Mouse (Mus musculus) CH12.LX (cell line): ENCODE data around the gene Hist1h4h. TPM values are rescaled to one million over a fixed set of nuclear protein-coding genes. Genes with fewer than 3 reads are reported as not detected.

Source experiments
- DNase-seq: peaks from one replicate; pipeline ENCODE4 v3.0.0-alpha.2; 2013; ENCODE audit errors: extremely low read depth
- H3K27ac ChIP-seq: 2 replicates; pipeline ENCODE4 v1.5.1; 2012; ENCODE audit warnings: low read depth, mild to moderate bottlenecking, control low read depth, moderate library complexity; ENCODE audit not compliant: insufficient read depth
- H3K27me3 ChIP-seq: replicated peaks from 2 replicates; pipeline ENCODE3; 2012; ENCODE audit warnings: inconsistent platforms
- H3K36me3 ChIP-seq, 2 experiments: replicated peaks in 1 of 2; 2 replicates each; pipeline versions ENCODE3 to v1.6.1; 2012; ENCODE audit warnings: inconsistent platforms in 1 of 2, low read length in 1 of 2, mild to moderate bottlenecking in 1 of 2, mixed read lengths in 1 of 2, moderate library complexity in 1 of 2; ENCODE audit not compliant: control insufficient read depth in 1 of 2, insufficient read depth in 1 of 2
- H3K4me1 ChIP-seq, 2 experiments: 2 replicates each; pipeline ENCODE4 v1.6.1; 2012; ENCODE audit warnings: inconsistent platforms in 1 of 2, moderate library complexity in 1 of 2; ENCODE audit not compliant: insufficient read depth in 2 of 2, control insufficient read depth in 1 of 2
- H3K4me2 ChIP-seq: 2 replicates; pipeline ENCODE4 v1.6.1; 2012; ENCODE audit warnings: low read depth, mild to moderate bottlenecking, control low read depth; ENCODE audit not compliant: poor library complexity, insufficient read depth, severe bottlenecking
- H3K4me3 ChIP-seq, 3 experiments: fragments of 150-350 bp in 1 of 3; sonication (generic) in 1 of 3; replicated peaks in 1 of 3; 2 replicates each; pipeline versions ENCODE3 to v1.5.1; 2011 to 2012; ENCODE audit warnings: low read depth in 2 of 3, low read length in 2 of 3, mild to moderate bottlenecking in 2 of 3, moderate library complexity in 2 of 3, control low read depth in 1 of 3, improper control_type of control experiment in 1 of 3, inconsistent platforms in 1 of 3, mixed read lengths in 1 of 3; ENCODE audit not compliant: poor library complexity in 1 of 3
- H3K79me2 ChIP-seq: replicated peaks from 2 replicates; pipeline ENCODE4 v1.6.1; 2012; ENCODE audit warnings: mild to moderate bottlenecking, moderate library complexity; ENCODE audit not compliant: control insufficient read depth, poor library complexity, insufficient read depth, severe bottlenecking; ENCODE audit errors: extremely low read depth
- H3K9ac ChIP-seq: 2 replicates; pipeline ENCODE4 v1.6.1; 2012; ENCODE audit warnings: low read depth, mild to moderate bottlenecking, control low read depth, moderate library complexity; ENCODE audit not compliant: insufficient read depth
- H3K9me3 ChIP-seq: replicated peaks from 2 replicates; pipeline ENCODE3; 2012; ENCODE audit warnings: low read length, inconsistent platforms, mixed read lengths
- CHD1 ChIP-seq: IDR thresholded peaks from 2 replicates; pipeline ENCODE4 v1.6.1; 2012; ENCODE audit warnings: low read depth, low read length, improper control_type of control experiment, inconsistent platforms
- CHD2 ChIP-seq: IDR thresholded peaks from 2 replicates; pipeline ENCODE4 v1.6.1; 2011; ENCODE audit warnings: low read length, improper control_type of control experiment
- CTCF ChIP-seq, 2 experiments: IDR thresholded peaks in 1 of 2; conservative IDR thresholded peaks in 1 of 2; 2 replicates each; pipeline ENCODE4 v1.5.1; 2011 to 2012; ENCODE audit warnings: low read depth in 2 of 2, low read length in 2 of 2, improper control_type of control experiment in 1 of 2, inconsistent platforms in 1 of 2, mild to moderate bottlenecking in 1 of 2, moderate library complexity in 1 of 2
- E2F4 ChIP-seq: IDR thresholded peaks from 2 replicates; pipeline ENCODE4 v1.6.1; 2011; ENCODE audit warnings: low read depth, low read length, improper control_type of control experiment; ENCODE audit not compliant: insufficient replicate concordance
- ELF1 ChIP-seq: IDR thresholded peaks from 2 replicates; pipeline ENCODE4 v1.6.1; 2014; ENCODE audit warnings: low read depth, mild to moderate bottlenecking, inconsistent platforms, low read length, improper control_type of control experiment
- EP300 ChIP-seq: IDR thresholded peaks from 2 replicates; pipeline ENCODE4 v1.6.1; 2011; ENCODE audit warnings: low read length, improper control_type of control experiment
- ETS1 ChIP-seq: conservative IDR thresholded peaks from 2 replicates; pipeline ENCODE4 v1.6.1; 2012; ENCODE audit warnings: low read depth, mild to moderate bottlenecking, inconsistent platforms, low read length, improper control_type of control experiment, moderate library complexity
- IRF4 ChIP-seq: IDR thresholded peaks from 2 replicates; pipeline ENCODE4 v1.6.1; 2014; ENCODE audit warnings: low read depth, mild to moderate bottlenecking, inconsistent platforms, low read length, improper control_type of control experiment
- JUND ChIP-seq: conservative IDR thresholded peaks from 2 replicates; pipeline ENCODE4 v1.6.1; 2011; ENCODE audit warnings: low read depth, low read length, improper control_type of control experiment
- KAT2A ChIP-seq: IDR thresholded peaks from 2 replicates; pipeline ENCODE4 v1.6.1; 2012; ENCODE audit warnings: low read length, improper control_type of control experiment, inconsistent platforms; ENCODE audit not compliant: insufficient replicate concordance
- MAFK ChIP-seq: IDR thresholded peaks from 2 replicates; pipeline ENCODE4 v1.6.1; 2011; ENCODE audit warnings: low read length, improper control_type of control experiment; ENCODE audit not compliant: insufficient replicate concordance
- MEF2A ChIP-seq: IDR thresholded peaks from 2 replicates; pipeline ENCODE4 v1.6.1; 2014; ENCODE audit warnings: low read depth, mild to moderate bottlenecking, inconsistent platforms, low read length, improper control_type of control experiment, borderline replicate concordance
- MXI1 ChIP-seq: IDR thresholded peaks from 2 replicates; pipeline ENCODE4 v1.6.1; 2011; ENCODE audit warnings: mild to moderate bottlenecking, low read depth, low read length, improper control_type of control experiment
- MYC ChIP-seq: IDR thresholded peaks from 2 replicates; pipeline ENCODE4 v1.6.1; 2011; ENCODE audit warnings: low read depth, mild to moderate bottlenecking, improper control_type of control experiment, low read length
- NRF1 ChIP-seq: IDR thresholded peaks from 2 replicates; pipeline ENCODE4 v1.6.1; 2014; ENCODE audit warnings: low read depth, mild to moderate bottlenecking, inconsistent platforms, low read length, improper control_type of control experiment, moderate library complexity
- PAX5 ChIP-seq: IDR thresholded peaks from 2 replicates; pipeline ENCODE4 v1.6.1; 2012; ENCODE audit warnings: low read length, inconsistent platforms, mixed read lengths
- POLR2A ChIP-seq: IDR thresholded peaks from 2 replicates; pipeline ENCODE4 v1.6.1; 2011; ENCODE audit warnings: low read depth, mild to moderate bottlenecking, improper control_type of control experiment, low read length
- RCOR1 ChIP-seq: conservative IDR thresholded peaks from 2 replicates; pipeline ENCODE4 v1.6.1; 2012; ENCODE audit warnings: low read depth, mild to moderate bottlenecking, inconsistent platforms, low read length, improper control_type of control experiment
- TBP ChIP-seq: conservative IDR thresholded peaks from 2 replicates; pipeline ENCODE4 v1.6.1; 2011; ENCODE audit warnings: low read depth, low read length, improper control_type of control experiment
- TCF12 ChIP-seq: IDR thresholded peaks from 2 replicates; pipeline ENCODE4 v1.6.1; 2014; ENCODE audit warnings: low read depth, mild to moderate bottlenecking, inconsistent platforms, low read length, improper control_type of control experiment
- USF1 ChIP-seq: IDR thresholded peaks from 2 replicates; pipeline ENCODE4 v1.6.1; 2014; ENCODE audit warnings: low read depth, mild to moderate bottlenecking, inconsistent platforms, low read length, improper control_type of control experiment
- ZC3H11A ChIP-seq: IDR thresholded peaks from 2 replicates; pipeline ENCODE4 v1.6.1; 2012; ENCODE audit warnings: low read depth, mild to moderate bottlenecking, inconsistent platforms, low read length, improper control_type of control experiment
- ZMIZ1 ChIP-seq: IDR thresholded peaks from 2 replicates; pipeline ENCODE4 v1.6.1; 2012; ENCODE audit warnings: low read depth, mild to moderate bottlenecking, inconsistent platforms, low read length, improper control_type of control experiment
- ZNF384 ChIP-seq: IDR thresholded peaks from 2 replicates; pipeline ENCODE4 v1.6.1; 2012; ENCODE audit warnings: low read depth, low read length, improper control_type of control experiment, inconsistent platforms
- dilution Hi-C: fragments of 300-500 bp; cut with MboI; formaldehyde crosslinking; loops from 2 replicates; pipeline ENCODE4 v1.14.3; 2020; ENCODE audit warnings: low sequenced_read_pairs; ENCODE audit not compliant: extremely low pct_unique_long_range_greater_than_20kb, extremely low pct_ligation_motif_present
- in situ Hi-C: fragments of 300-500 bp; cut with MboI; formaldehyde crosslinking; loops from 3 replicates; pipeline ENCODE4 v1.14.3; 2019; ENCODE audit warnings: low sequenced_read_pairs, low pct_ligation_motif_present, low pct_unique_long_range_greater_than_20kb, mixed read lengths
- polyA plus RNA-seq: library from polyadenylated mRNA; unstranded; fragments of >175 nt; gene quantifications from 2 replicates; pipeline ENCODE4 v1.2.1, GENCODE M21; 2012; ENCODE audit warnings: low read depth; ENCODE audit not compliant: insufficient read length
- total RNA-seq, 2 experiments: library from RNA; depleted of rRNA; stranded (reverse); fragments of 300-350 nt in 1 of 2; fragments of >200 nt in 1 of 2; gene quantifications; 2 replicates each; pipeline ENCODE4 v1.2.3; 2012 to 2014

Hist1h4h gene
- total and polyA plus RNA-seq, 3 experiments: 5.5 to 4,957 (median 19.4) TPM

GRCm38 (mm10) chr13:23521703-23522102, 9.1 kb upstream of the Hist1h4h start:
- H3K4me3 ChIP-seq: peak overlapping the region in 2 of 3 experiments; percentile 26 to 35
- peak overlapping the region; percentile 19; the same call in 1 of the 2 replicates for H3K9ac ChIP-seq
- DNase-seq: peak; percentile 85

GRCm38 (mm10) chr13:23523976-23524375, 6.9 kb upstream of the Hist1h4h start:
- Histone ChIP-seq H3K36me3 (no peaks in the 10 kb centered on the region), H3K9me3 (no peaks in the 10 kb centered on the region), H3K27me3 (no peaks in the 10 kb centered on the region), H3K27ac (no peak overlapping the region), H3K4me1 (peaks cover 3 to 53% of the 10 kb centered on the region in 2 experiments; a peak in 3 of 4 replicates), H3K79me2 (no peaks in the 10 kb centered on the region), H3K4me2 (peak overlapping the region; percentile 8; the same call in 1 of the 2 replicates), H3K4me3 (no peak overlapping the region), H3K9ac (no peak overlapping the region)
- in situ Hi-C loops: loop anchor here (5.0 to 25.0 kb wide), 3 partner anchors 92 to 1587 kb away; partner anchors contain the start of genes Hist1h2ah, Hist1h2bk and Zfp184
- dilution Hi-C loops: no loop called here
- TF ChIP-seq IRF4: no peak
- TF ChIP-seq KAT2A: no peak
- TF ChIP-seq MXI1: no peak
- no peak for TF ChIP-seq MYC
- TF ChIP-seq ZC3H11A: no peak
- TF ChIP-seq RCOR1: no peak
- TF ChIP-seq CTCF (conservative IDR thresholded peaks at IDR 0.05 in 1 of 2, IDR thresholded peaks at IDR 0.05 in 1 of 2; ENCODE audit: low read depth in 2 of 2, low read length in 2 of 2): no peak
- TF ChIP-seq TCF12: no peak
- no peak for TF ChIP-seq ETS1
- no peak for TF ChIP-seq USF1
- no peak for TF ChIP-seq JUND
- no peak for TF ChIP-seq CHD2
- TF ChIP-seq PAX5: no peak
- no peak for TF ChIP-seq EP300
- TF ChIP-seq ZMIZ1: no peak
- no peak for DNase-seq

More at GRCm38 (mm10) chr13:23521703-23522102, 9.1 kb upstream of the Hist1h4h start:
- peak overlapping the region; percentile 71 for H3K4me2 ChIP-seq
- TF ChIP-seq MEF2A (peak; percentile 35; the same call in 1 of the 2 replicates), E2F4 (peak; percentile 87; the same call in 1 of the 2 replicates), ZNF384 (peak; percentile 86), MAFK (peak; percentile 97), NRF1 (peak; percentile 66; the same call in 1 of the 2 replicates), KAT2A (0 out of 2 replicates have a peak, but pooled peaks have one; percentile 35), POLR2A (no peak), TBP (peak; percentile 100), ETS1 (no peak), ELF1 (peak; percentile 98), CHD1 (no peak), CTCF (conservative IDR thresholded peaks at IDR 0.05 in 1 of 2, IDR thresholded peaks at IDR 0.05 in 1 of 2; ENCODE audit: low read depth in 2 of 2, low read length in 2 of 2) (no peak), IRF4 (no peak)
- H3K27me3 ChIP-seq: no peaks in the 10 kb centered on the region
- in situ Hi-C loops: loop anchor here (5.0 to 25.0 kb wide), 3 partner anchors 89 to 1584 kb away; partner anchors contain the start of genes Hist1h2ah, Hist1h2bk and Zfp184
- H3K4me1 ChIP-seq: peaks cover 0 to 41% of the 10 kb centered on the region in 2 experiments; a peak in 2 of 4 replicates
- no peaks in the 10 kb centered on the region for H3K36me3 ChIP-seq
- dilution Hi-C loops: no loop called here
- no peaks in the 10 kb centered on the region for H3K9me3 ChIP-seq
- H3K79me2 ChIP-seq: no peaks in the 10 kb centered on the region
- H3K27ac ChIP-seq: no peak overlapping the region
